Comparison of ENCODE assay signal across 24 mouse cellular contexts in the genomic region with DNA sequence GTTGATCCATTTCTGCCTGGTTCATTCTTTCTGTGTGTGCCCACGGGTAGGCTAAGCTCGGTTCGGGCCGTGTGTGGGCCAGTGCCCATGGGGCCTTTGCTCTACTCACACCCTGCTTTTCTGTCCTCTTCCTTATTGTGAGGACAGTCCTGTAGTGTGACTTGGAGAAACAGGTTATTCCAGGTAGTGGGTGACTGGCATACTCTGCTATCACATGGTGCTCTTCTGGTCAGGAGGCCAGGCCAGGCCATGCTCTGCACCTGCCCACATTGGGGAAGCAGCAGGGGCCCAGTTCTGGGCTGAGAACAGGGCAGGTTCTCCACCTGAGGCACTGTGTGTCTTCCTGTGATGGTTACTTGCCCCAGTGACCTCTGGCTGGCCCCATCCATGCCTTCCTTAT. TPM values are rescaled to one million over a fixed set of nuclear protein-coding genes. Genes with fewer than 3 reads are reported as not detected.
A peak's percentile ranks its signal among the peaks of the same experiment; 100 is the strongest.
DNase-seq lines count a peak whose midpoint lies in the region; ATAC-seq and TF ChIP-seq lines count a peak whose summit lies in the region.
"Had no signal": no experiment of that assay in that cellular context is flagged by ENCODE, and none has a peak within 500 bp of the region (broad histone marks: within the 10 kb centered on the region; RNA-seq: fewer than 3 reads in every experiment).

No protein-coding gene starts in this region.

- no peak overlapping the region for H3K9ac ChIP-seq in heart, adult 2 months (ENCODE audit: low read depth, low read length)
- no peak overlapping the region for H3K9ac ChIP-seq in liver, embryonic 15.5 days
- H3K9ac ChIP-seq in hindbrain, embryonic 11.5 days (ENCODE audit: low read depth, low read length): no peak overlapping the region
- H3K9ac ChIP-seq: embryonic facial prominence, embryonic 12.5 days; hindbrain, embryonic 14.5 days; midbrain, embryonic 13.5 days; neural tube, embryonic 13.5 days had no signal

- no peaks in the 10 kb centered on the region for H3K9me3 ChIP-seq in heart, embryonic 10.5 days
- no peaks in the 10 kb centered on the region for H3K9me3 ChIP-seq in liver, embryonic 15.5 days (replicated peaks)
- no peaks in the 10 kb centered on the region for H3K9me3 ChIP-seq in hindbrain, embryonic 11.5 days (ENCODE audit: control insufficient read depth, low read length)
- H3K9me3 ChIP-seq: embryonic facial prominence, embryonic 12.5 days; G1E; midbrain, embryonic 13.5 days; neural tube, embryonic 13.5 days had no signal

- TF ChIP-seq POLR2A in heart, adult 2 months (IDR thresholded peaks at IDR 0.05; ENCODE audit: insufficient read depth, low read depth, low read length): no peak

- WGBS in heart, embryonic 10.5 days: 97% methylated on average over 4 of the region's 4 CpGs
- 90% methylated on average over 4 of the region's 4 CpGs for WGBS in heart, adult 2 months
- WGBS in liver, embryonic 15.5 days (ENCODE audit: insufficient replicate concordance): 86% methylated on average over 4 of the region's 4 CpGs
- 95% methylated on average over 4 of the region's 4 CpGs for WGBS in hindbrain, embryonic 11.5 days

- no peak for ATAC-seq in liver, embryonic 15.5 days (ENCODE audit: insufficient read depth)
- no peak for ATAC-seq in hindbrain, embryonic 11.5 days (ENCODE audit: low FRiP score)
- ATAC-seq: activated CD4-positive, CD25-positive, alpha-beta regulatory T cell, adult 4 months; CD4-positive, CD25-positive, alpha-beta regulatory T cell, adult 4 months; forebrain, embryonic 14.5 days; midbrain, embryonic 13.5 days had no signal

- H3K4me2 ChIP-seq in liver, embryonic 15.5 days: no peak overlapping the region
- H3K4me2 ChIP-seq in hindbrain, embryonic 11.5 days (replicated peaks; ENCODE audit: low read depth, low read length): no peak overlapping the region
- H3K4me2 ChIP-seq: embryonic facial prominence, embryonic 12.5 days; hindbrain, embryonic 14.5 days; midbrain, embryonic 13.5 days; neural tube, embryonic 13.5 days had no signal

- H3K79me2 ChIP-seq in heart, adult 2 months (replicated peaks; ENCODE audit: control insufficient read depth, insufficient read depth, low read length): peaks cover under 1% of the 10 kb centered on the region; the same call in 1 of the 2 replicates

- no peak overlapping the region for H3K4me3 ChIP-seq in heart, embryonic 10.5 days
- no peak overlapping the region for H3K4me3 ChIP-seq in heart, adult 2 months
- no peak overlapping the region for H3K4me3 ChIP-seq in liver, embryonic 15.5 days (replicated peaks)
- no peak overlapping the region for H3K4me3 ChIP-seq in hindbrain, embryonic 11.5 days (ENCODE audit: low read depth, low read length)
- H3K4me3 ChIP-seq: embryonic facial prominence, embryonic 12.5 days; erythroblast, embryonic 14.5 days; midbrain, embryonic 13.5 days; neural tube, embryonic 13.5 days had no signal

- DNase-seq in heart, embryonic 10.5 days (ENCODE audit: low spot score): no peak
- DNase-seq in heart, adult 2 months: no peak
- DNase-seq in lung, adult 18-20 months: peak; percentile 48 to 60
- DNase-seq in lung, postnatal 25 days (ENCODE audit: low spot score): no peak
- peak; percentile 72 for DNase-seq in fat pad, adult 2 months (ENCODE audit: extremely low read depth, low read depth, low spot score)
- DNase-seq in cerebellum, postnatal 4 days (ENCODE audit: low spot score in 2 of 2): no peak
- DNase-seq in hindbrain, embryonic 11.5 days (ENCODE audit: low spot score): no peak
- DNase-seq: adrenal gland, postnatal 10 days; cerebellum, adult 9-10 months; gastrocnemius, postnatal 10 days; heart, adult 18-20 months; heart, postnatal 14 days; left cerebral cortex, postnatal 4 days had no signal

- peaks cover 74% of the 10 kb centered on the region for H3K4me1 ChIP-seq in heart, embryonic 10.5 days
- peaks cover 23% of the 10 kb centered on the region for H3K4me1 ChIP-seq in heart, adult 2 months (ENCODE audit: control insufficient read depth, insufficient read depth, low read length)
- H3K4me1 ChIP-seq in liver, embryonic 15.5 days (replicated peaks): peaks cover 71% of the 10 kb centered on the region
- no peaks in the 10 kb centered on the region for H3K4me1 ChIP-seq in hindbrain, embryonic 11.5 days (replicated peaks; ENCODE audit: control insufficient read depth, insufficient read depth, low read length)

- H3K27me3 ChIP-seq in heart, embryonic 10.5 days (ENCODE audit: insufficient read depth, poor library complexity, severe bottlenecking): no peaks in the 10 kb centered on the region
- H3K27me3 ChIP-seq in heart, adult 2 months (ENCODE audit: control insufficient read depth, insufficient read depth, low read length): no peaks in the 10 kb centered on the region
- H3K27me3 ChIP-seq in liver, embryonic 15.5 days: no peaks in the 10 kb centered on the region
- no peaks in the 10 kb centered on the region for H3K27me3 ChIP-seq in hindbrain, embryonic 11.5 days (ENCODE audit: control insufficient read depth, insufficient read depth, low read length)
- H3K27me3 ChIP-seq: embryonic facial prominence, embryonic 12.5 days; midbrain, embryonic 13.5 days; neural tube, embryonic 13.5 days had no signal

- H3K27ac ChIP-seq in heart, embryonic 10.5 days: peak overlapping the region; percentile 82; the same call in 1 of the 2 replicates
- no peak overlapping the region for H3K27ac ChIP-seq in heart, adult 2 months
- H3K27ac ChIP-seq in liver, embryonic 15.5 days (replicated peaks): peak overlapping the region; percentile 100
- H3K27ac ChIP-seq in hindbrain, embryonic 11.5 days (ENCODE audit: low read depth, low read length): no peak overlapping the region
- H3K27ac ChIP-seq: embryonic facial prominence, embryonic 12.5 days; hindbrain, embryonic 14.5 days; macrophage; midbrain, embryonic 13.5 days; neural tube, embryonic 13.5 days had no signal

- TF ChIP-seq CTCF in heart, adult 2 months (IDR thresholded peaks at IDR 0.05): no peak

- intact Hi-C loops in heart, adult 2 months (cut with DNase I): no loop called here

- peaks cover 46% of the 10 kb centered on the region for H3K36me3 ChIP-seq in heart, embryonic 10.5 days
- H3K36me3 ChIP-seq in heart, adult 2 months (ENCODE audit: control insufficient read depth, insufficient read depth, low read length): peaks cover 2% of the 10 kb centered on the region
- peaks cover 51% of the 10 kb centered on the region for H3K36me3 ChIP-seq in liver, embryonic 15.5 days (replicated peaks)
- H3K36me3 ChIP-seq in hindbrain, embryonic 11.5 days (ENCODE audit: control insufficient read depth, insufficient read depth, low read length): 0 out of 2 replicates have a peak, but pooled peaks cover 4% of the 10 kb centered on the region

- TF ChIP-seq EP300 in heart, adult 2 months (IDR thresholded peaks at IDR 0.05; ENCODE audit: insufficient read depth, low read depth, low read length): no peak

RNA-seq across cellular contexts. Expression of a gene that starts 12.3 kb away (rescaled TPM):
- 34.0 and 38.5 TPM in 2 replicates for polyA plus RNA-seq in heart, embryonic 10.5 days (2016; fragmentation: Nextera tagmentation; extraction: Ambion mirVana)
- 10 to 100 TPM; 17.9 to 18.1 TPM for total RNA-seq in heart, adult 2 months (2021)
- 21.8 and 26.5 TPM in 2 replicates for polyA plus RNA-seq in heart, adult 2 months (2012; rRNA removed)
- polyA plus RNA-seq in liver, embryonic 15.5 days (2015; fragmentation: Nextera tagmentation; extraction: Ambion mirVana): 14.6 and 17.6 TPM in 2 replicates
- 38.6 and 39.1 TPM in 2 replicates for polyA plus RNA-seq in hindbrain, embryonic 11.5 days (2014; fragmentation: Nextera tagmentation; extraction: Ambion mirVana)

RNA-seq across cellular contexts. Expression of a gene that starts 28.5 kb away (rescaled TPM):
- 6.9 and 10.6 TPM in 2 replicates for polyA plus RNA-seq in heart, embryonic 10.5 days (2016; fragmentation: Nextera tagmentation; extraction: Ambion mirVana)
- total RNA-seq in heart, adult 2 months (2021): 1 to 10 TPM; 2.8 to 4.5 TPM
- polyA plus RNA-seq in heart, adult 2 months (2012; rRNA removed): 3.7 and 4.4 TPM in 2 replicates
- 7.3 and 7.5 TPM in 2 replicates for polyA plus RNA-seq in liver, embryonic 15.5 days (2015; fragmentation: Nextera tagmentation; extraction: Ambion mirVana)
- polyA plus RNA-seq in hindbrain, embryonic 11.5 days (2014; fragmentation: Nextera tagmentation; extraction: Ambion mirVana): 3.4 and 5.6 TPM in 2 replicates

Comparison
In these comparisons a context has a peak if more than half of its experiments do, and no peak if none do; other contexts are left out.
1. DNase-seq: peak in lung, adult 18-20 months (2 of 2) and fat pad, adult 2 months (single experiment); none in heart, embryonic 10.5 days (single experiment), heart, adult 2 months (0 of 2), lung, postnatal 25 days (single experiment), cerebellum, postnatal 4 days (0 of 2) and hindbrain, embryonic 11.5 days (single experiment).
2. H3K27ac ChIP-seq: peak in heart, embryonic 10.5 days (single experiment) and liver, embryonic 15.5 days (single experiment); none in heart, adult 2 months (single experiment) and hindbrain, embryonic 11.5 days (single experiment).